Mouse (Mus musculus) forebrain, embryonic 12.5 days (tissue): ENCODE measurements around the gene Rab30. TPM values are rescaled to one million over a fixed set of nuclear protein-coding genes. Genes with fewer than 3 reads are reported as not detected.

ENCODE experiments used
- ATAC-seq: fragments of 200-750 bp; cut with Nextera tagmentation; 2 replicates; pipeline ENCODE4 v1.8.0; 2017; ENCODE audit warnings: moderate TSS enrichment; ENCODE audit not compliant: low FRiP score
- H3K27ac ChIP-seq: fragments of 300-500 bp; sonication (generic); 2 replicates; pipeline ENCODE4 v1.5.1; 2016; ENCODE audit warnings: mild to moderate bottlenecking
- H3K27me3 ChIP-seq: fragments of 300-500 bp; sonication (generic); 2 replicates; pipeline ENCODE4 v1.6.1; 2016; ENCODE audit warnings: mild to moderate bottlenecking
- H3K36me3 ChIP-seq: fragments of 300-500 bp; sonication (generic); replicated peaks from 2 replicates; pipeline ENCODE4 v1.6.1; 2016; ENCODE audit warnings: mild to moderate bottlenecking
- H3K4me1 ChIP-seq: fragments of 300-500 bp; sonication (generic); 2 replicates; pipeline ENCODE4 v1.6.1; 2016
- H3K4me2 ChIP-seq: fragments of 300-500 bp; sonication (generic); 2 replicates; pipeline ENCODE4 v1.6.1; 2016; ENCODE audit warnings: mild to moderate bottlenecking, moderate library complexity
- H3K4me3 ChIP-seq: fragments of 300-500 bp; sonication (generic); replicated peaks from 2 replicates; pipeline ENCODE4 v1.5.1; 2016; ENCODE audit warnings: mild to moderate bottlenecking
- H3K9ac ChIP-seq: fragments of 300-500 bp; sonication (generic); 2 replicates; pipeline ENCODE4 v1.6.1; 2016; ENCODE audit warnings: mild to moderate bottlenecking
- H3K9me3 ChIP-seq: fragments of 300-500 bp; sonication (generic); 2 replicates; pipeline ENCODE4 v1.6.1; 2016
- WGBS: fragments of 180-500 bp; shearing (Covaris S2); methylation state at CpG from one replicate; pipeline ENCODE4 v1.1.7; 2016; 5-methylcytosine and 5-hydroxymethylcytosine counted together
- polyA plus RNA-seq: library from polyadenylated mRNA; unstranded; fragments of >200 nt; fragmentation: Nextera tagmentation; extraction: Ambion mirVana; gene quantifications from 2 replicates; pipeline ENCODE4 v1.2.1, GENCODE M21; 2016

The Rab30 gene
- polyA plus RNA-seq, 1 experiment from 2014 or later: 22.0 TPM

DNA sequence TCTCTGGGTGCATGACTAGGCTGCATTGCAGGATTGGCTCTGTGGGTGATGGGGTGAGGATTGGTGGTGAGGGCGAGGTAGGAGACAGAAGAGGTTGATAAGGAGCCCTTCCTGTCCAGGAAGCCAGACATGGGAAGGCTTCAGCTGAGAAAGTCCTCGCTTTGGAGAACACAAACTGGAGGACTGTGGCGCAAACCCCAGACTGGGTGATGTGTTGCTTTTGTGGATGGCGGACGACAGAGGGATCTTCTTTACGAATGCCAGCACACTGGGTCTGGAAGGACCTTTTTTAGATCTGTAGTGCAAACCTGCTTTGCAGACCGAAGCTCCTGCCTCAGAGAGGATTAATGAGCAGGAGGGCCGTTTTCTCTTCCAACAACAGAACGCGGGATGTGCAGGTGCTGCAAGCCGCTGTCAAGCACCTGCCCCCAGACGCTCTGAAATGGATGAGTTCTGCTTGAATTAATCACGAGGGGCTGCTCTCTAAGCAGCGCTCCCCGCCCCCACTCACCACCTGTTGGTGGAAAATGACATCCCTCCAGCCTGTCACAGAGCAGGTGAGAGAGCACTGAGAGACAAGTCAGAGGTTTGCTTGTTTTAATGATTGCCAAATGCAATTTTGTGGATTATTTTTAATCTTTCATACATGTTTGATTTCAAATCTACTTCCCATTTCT lies 65.2 kb downstream of the Rab30 start:
- WGBS: 34% methylated on average over 15 of the region's 15 CpGs
- 0 out of 2 replicates have a peak, but pooled peaks have one; percentile 23 for ATAC-seq
- no peak overlapping the region for H3K27ac ChIP-seq
- no peaks in the 10 kb centered on the region for H3K27me3 ChIP-seq
- no peak overlapping the region for H3K9ac ChIP-seq
- H3K9me3 ChIP-seq: no peaks in the 10 kb centered on the region
- H3K4me1 ChIP-seq: peaks cover 7% of the 10 kb centered on the region
- no peak overlapping the region for H3K4me2 ChIP-seq
- no peaks in the 10 kb centered on the region for H3K36me3 ChIP-seq
- H3K4me3 ChIP-seq: no peak overlapping the region

DNA sequence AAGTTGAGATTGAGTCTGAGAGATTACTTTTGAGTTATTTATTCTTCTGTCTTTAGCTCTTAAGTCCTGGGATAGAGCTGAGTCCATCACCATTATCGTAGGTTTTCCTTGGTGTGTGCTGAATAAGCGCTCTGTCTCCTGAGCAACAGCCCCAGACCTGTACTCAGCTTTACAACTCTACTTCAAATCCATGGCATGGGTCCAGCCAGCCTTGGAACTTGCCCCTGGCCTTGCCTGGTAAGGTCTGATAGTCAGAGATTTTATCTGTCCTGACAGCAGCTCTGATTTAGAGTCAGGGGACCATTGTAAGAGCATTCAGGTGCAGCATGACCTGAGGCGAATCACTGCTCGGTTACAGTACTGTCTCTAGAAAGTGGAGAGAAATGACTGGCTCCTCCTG lies 66.1 kb downstream of the Rab30 start:
- WGBS: 91% methylated on average over 4 of the region's 4 CpGs
- no peak overlapping the region for H3K4me2 ChIP-seq
- no peaks in the 10 kb centered on the region for H3K27me3 ChIP-seq
- H3K4me3 ChIP-seq: no peak overlapping the region
- H3K9me3 ChIP-seq: no peaks in the 10 kb centered on the region
- no peak for ATAC-seq
- H3K36me3 ChIP-seq: no peaks in the 10 kb centered on the region
- peaks cover 7% of the 10 kb centered on the region for H3K4me1 ChIP-seq
- no peak overlapping the region for H3K27ac ChIP-seq
- no peak overlapping the region for H3K9ac ChIP-seq

DNA sequence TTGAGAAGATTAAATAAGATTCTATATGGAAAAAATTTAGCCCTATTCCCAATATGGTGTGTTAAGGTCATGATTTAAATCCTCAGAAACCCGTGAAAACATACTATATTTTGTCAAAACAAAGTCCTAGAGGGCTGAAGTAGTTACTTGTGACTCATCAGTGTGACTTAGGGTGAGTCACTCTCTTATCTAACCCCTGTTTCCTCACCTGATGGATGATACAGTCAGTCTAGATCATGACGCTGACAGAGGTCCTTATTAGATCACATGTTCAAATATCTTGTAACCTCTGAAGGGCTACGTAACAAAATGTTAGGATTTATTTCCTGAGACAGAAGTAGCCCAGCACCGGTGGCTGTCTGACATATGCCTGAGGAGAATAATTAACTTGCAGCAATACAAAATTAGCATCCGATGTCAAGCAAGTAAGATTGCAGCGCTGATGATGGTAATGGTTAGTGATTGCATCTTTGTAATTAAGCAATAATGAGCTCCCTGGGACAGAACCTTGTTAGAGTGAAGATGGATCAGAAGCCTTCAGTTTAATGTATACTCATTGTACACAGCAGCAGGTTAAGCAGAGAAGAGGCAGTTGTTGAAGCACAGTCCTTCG lies 70.4 kb downstream of the Rab30 start:
- Histone ChIP-seq H3K9ac (no peak overlapping the region), H3K27me3 (no peaks in the 10 kb centered on the region), H3K4me3 (no peak overlapping the region), H3K36me3 (no peaks in the 10 kb centered on the region), H3K4me1 (peaks cover 1% of the 10 kb centered on the region), H3K9me3 (no peaks in the 10 kb centered on the region), H3K27ac (no peak overlapping the region), H3K4me2 (no peak overlapping the region)
- ATAC-seq: no peak
- whole genome bisulfite sequencing: 72% methylated on average over 7 of the region's 7 CpGs

DNA sequence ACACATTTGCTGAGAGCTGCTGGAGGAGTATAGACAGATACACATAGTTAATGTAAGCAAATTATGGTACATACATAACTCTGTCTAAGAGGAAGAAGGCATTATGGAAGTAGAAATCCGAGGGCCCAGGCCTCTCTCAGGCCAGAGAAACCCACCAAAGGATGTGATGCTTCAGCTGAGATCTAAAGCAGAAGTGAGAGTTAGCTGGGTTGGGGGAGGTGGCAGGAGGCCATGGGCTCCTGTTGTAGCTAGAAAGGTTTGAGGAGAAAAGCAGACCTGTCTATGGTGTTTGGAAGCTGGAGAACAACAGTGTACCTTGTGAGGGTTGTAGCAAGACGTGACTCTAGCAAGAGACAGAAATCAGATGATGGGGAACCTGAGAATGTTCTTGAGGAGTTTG lies 75.8 kb downstream of the Rab30 start:
- ATAC-seq: no peak
- Histone ChIP-seq H3K36me3 (no peaks in the 10 kb centered on the region), H3K4me2 (no peak overlapping the region), H3K4me1 (no peaks in the 10 kb centered on the region), H3K9me3 (no peaks in the 10 kb centered on the region), H3K9ac (no peak overlapping the region), H3K27ac (no peak overlapping the region), H3K27me3 (no peaks in the 10 kb centered on the region), H3K4me3 (no peak overlapping the region)
- 74% methylated on average over 2 of the region's 2 CpGs for WGBS

DNA sequence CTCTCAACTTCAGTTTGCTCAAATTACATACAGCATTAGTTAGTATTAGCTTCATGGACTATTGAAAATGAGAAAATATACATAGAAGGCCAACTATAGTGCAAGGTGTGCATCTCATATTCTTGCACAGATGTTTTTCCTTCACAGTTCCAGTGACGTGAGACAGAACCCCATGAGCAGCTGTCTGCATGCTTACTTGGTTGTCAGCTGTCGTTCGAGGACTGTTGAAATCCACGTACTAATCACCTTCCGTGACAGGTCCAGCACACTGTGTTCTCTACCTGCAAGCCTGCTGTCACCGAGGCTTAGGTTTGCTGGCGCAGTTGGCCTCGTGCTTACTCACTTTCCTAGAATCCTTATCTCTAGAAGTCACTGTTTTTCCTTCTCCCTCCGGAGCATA lies 76.5 kb downstream of the Rab30 start:
- Histone ChIP-seq H3K36me3 (no peaks in the 10 kb centered on the region), H3K27me3 (no peaks in the 10 kb centered on the region), H3K4me1 (no peaks in the 10 kb centered on the region), H3K4me3 (no peak overlapping the region), H3K4me2 (no peak overlapping the region), H3K27ac (no peak overlapping the region), H3K9me3 (no peaks in the 10 kb centered on the region), H3K9ac (no peak overlapping the region)
- 94% methylated on average over 9 of the region's 9 CpGs for WGBS
- no peak for ATAC-seq

DNA sequence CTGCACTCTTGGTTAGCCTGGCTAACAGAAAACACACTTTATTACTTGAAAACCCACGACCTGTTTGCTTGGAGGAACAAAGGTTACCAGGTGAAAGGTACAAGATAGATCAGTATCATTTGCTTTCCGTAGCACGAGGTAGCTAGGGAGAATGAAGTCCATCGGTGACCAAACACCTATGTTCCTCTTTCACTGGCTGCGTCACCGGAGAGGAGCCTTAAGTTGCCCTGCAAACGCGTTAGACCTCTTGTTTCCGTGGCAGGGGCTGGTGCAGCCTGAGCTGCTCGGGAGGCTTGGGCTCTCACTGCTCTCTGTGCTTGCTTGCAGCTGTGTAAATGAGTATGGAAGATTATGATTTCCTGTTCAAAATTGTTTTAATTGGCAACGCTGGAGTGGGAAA lies 78.3 kb downstream of the Rab30 start:
- Histone ChIP-seq H3K27me3 (no peaks in the 10 kb centered on the region), H3K27ac (no peak overlapping the region), H3K4me2 (no peak overlapping the region), H3K9me3 (no peaks in the 10 kb centered on the region), H3K36me3 (no peaks in the 10 kb centered on the region), H3K4me3 (no peak overlapping the region), H3K4me1 (no peaks in the 10 kb centered on the region), H3K9ac (no peak overlapping the region)
- WGBS: 91% methylated on average over 11 of the region's 11 CpGs
- no peak for ATAC-seq

DNA sequence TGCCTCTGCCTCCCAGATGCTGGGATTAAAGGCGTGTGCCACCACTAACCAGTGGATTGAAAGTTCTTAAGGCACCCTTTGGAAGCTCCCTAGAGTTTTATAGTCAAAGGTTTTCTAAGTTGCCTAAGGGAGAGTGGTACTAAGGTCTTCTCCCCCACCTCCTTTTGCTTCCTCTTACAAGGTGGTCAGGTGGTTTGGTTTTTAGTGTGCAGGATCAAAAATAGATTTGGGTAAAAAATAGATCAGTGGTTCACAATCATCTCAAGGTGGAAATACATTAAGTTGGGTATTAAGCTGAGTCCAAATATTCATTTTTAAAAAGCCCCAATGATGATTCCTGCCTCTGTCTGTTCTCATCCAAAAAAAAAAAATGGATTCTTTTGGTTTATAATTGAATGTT lies 79.0 kb downstream of the Rab30 start:
- WGBS: 96% methylated on average over 1 of the region's 1 CpGs
- Histone ChIP-seq H3K9ac (no peak overlapping the region), H3K4me3 (no peak overlapping the region), H3K4me1 (no peaks in the 10 kb centered on the region), H3K4me2 (no peak overlapping the region), H3K27me3 (no peaks in the 10 kb centered on the region), H3K27ac (no peak overlapping the region), H3K9me3 (no peaks in the 10 kb centered on the region), H3K36me3 (no peaks in the 10 kb centered on the region)
- no peak for ATAC-seq

DNA sequence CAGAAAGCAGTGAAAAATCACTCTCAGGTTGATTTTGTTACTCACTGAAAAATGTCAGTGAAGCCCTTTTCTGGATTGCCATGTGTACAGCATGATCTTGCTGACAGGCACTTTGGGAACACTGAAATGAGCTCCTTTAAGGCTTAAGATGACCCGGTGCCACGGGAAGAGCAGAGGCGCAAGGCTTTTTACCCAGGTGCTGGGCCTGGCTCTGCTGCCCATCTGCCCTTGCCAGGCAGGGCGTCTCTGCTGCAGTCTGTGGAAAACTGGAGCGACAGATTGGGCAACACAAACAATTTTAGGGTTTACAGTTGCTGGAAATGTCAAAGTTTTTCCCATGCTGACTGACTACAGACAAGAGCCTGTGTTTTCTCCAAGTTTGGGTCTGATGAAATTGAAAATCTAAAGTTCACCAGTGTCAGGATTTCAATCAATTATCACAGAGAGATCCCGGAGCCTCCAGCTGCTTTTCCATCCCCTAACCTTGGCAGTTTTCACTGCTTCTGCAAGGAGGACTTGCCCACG lies 79.6 kb downstream of the Rab30 start:
- Histone ChIP-seq H3K9ac (no peak overlapping the region), H3K9me3 (no peaks in the 10 kb centered on the region), H3K27me3 (no peaks in the 10 kb centered on the region), H3K4me1 (no peaks in the 10 kb centered on the region), H3K4me2 (no peak overlapping the region), H3K4me3 (no peak overlapping the region), H3K36me3 (no peaks in the 10 kb centered on the region), H3K27ac (no peak overlapping the region)
- ATAC-seq: no peak
- 82% methylated on average over 7 of the region's 7 CpGs for WGBS

DNA sequence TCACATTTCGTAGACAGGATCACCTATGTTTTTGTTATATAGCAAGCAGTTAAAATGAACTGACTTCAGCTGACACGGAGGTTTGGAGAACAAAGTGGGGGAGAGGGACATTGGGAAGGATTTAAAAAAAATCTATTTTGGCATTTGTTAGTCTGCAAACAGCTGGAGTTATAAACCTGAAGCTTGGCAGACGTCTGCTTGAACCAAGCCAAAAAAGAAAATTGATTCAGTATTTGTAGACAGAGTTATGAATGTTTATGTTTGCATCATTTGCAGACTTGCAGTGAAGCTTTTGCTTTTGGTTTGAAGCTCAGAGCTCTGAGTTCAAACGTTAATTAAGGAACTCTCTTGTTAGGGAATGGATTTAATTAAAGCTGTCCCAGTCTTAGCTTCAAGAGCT lies 80.5 kb downstream of the Rab30 start:
- Histone ChIP-seq H3K27ac (no peak overlapping the region), H3K4me1 (no peaks in the 10 kb centered on the region), H3K9ac (no peak overlapping the region), H3K9me3 (no peaks in the 10 kb centered on the region), H3K36me3 (no peaks in the 10 kb centered on the region), H3K4me2 (no peak overlapping the region), H3K4me3 (no peak overlapping the region), H3K27me3 (no peaks in the 10 kb centered on the region)
- WGBS: 48% methylated on average over 4 of the region's 4 CpGs
- no peak for ATAC-seq

DNA sequence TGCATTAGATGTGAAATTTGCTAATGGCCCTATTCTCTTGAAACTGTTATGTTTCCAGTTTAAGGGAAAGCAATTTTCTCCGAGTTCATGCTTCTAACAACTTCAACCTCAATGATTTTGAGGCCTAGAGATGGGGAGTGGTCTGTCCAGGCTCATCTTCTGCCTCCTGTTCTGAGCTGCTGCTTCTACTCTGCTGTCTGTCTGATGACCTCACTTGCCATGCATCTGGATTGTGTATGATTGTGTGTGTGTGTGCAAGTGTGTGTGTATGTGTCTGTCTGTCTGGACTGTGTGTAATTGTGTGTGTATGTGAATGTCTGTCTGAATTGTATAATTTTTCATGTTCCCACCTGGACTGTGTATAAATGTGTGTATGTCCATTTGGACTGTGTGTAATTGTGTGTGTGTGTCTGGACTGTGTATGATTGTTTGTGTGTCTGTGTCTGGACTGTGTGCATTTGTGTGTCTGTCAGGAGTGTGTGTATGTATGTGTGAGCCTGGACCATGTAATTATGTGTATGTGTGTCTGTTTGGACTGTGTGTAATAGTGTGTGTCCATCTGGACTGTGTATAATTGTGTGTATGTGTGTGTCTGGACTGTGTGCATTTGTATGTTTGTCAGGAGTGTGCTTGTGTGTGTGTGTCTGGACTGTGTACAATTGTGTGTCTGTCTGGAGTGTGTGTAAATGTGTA lies 81.2 kb downstream of the Rab30 start:
- 47% methylated on average over 1 of the region's 1 CpGs for WGBS
- no peak; the same call in 1 of the 2 replicates for ATAC-seq

DNA sequence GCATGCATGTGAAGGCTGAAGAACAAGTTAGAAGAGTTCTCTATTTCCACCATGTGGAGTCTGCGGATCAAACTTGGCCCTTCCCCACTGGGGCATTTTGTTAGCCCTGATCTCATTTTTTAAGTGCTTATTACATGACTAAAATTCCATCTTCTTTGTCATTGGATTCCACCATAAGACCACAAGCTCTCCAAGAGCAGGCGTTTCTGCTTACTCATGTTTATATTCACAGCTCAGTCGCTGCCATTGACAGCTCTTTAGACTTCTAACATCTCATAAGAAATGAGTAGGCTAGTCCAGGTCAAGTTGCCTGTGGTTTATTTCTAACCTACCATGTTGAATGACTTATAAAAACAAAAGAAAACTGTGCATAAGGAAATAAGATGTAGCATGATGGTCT lies 84.8 kb downstream of the Rab30 start:
- Histone ChIP-seq H3K9ac (no peak overlapping the region), H3K27ac (no peak overlapping the region), H3K4me2 (no peak overlapping the region), H3K27me3 (no peaks in the 10 kb centered on the region), H3K36me3 (no peaks in the 10 kb centered on the region), H3K4me3 (no peak overlapping the region), H3K4me1 (no peaks in the 10 kb centered on the region), H3K9me3 (no peaks in the 10 kb centered on the region)
- no peak for ATAC-seq
- whole genome bisulfite sequencing: 90% methylated on average over 3 of the region's 3 CpGs

More for the DNA sequence above, 81.2 kb downstream of the Rab30 start:
- no peaks in the 10 kb centered on the region for H3K4me1 ChIP-seq
- H3K9me3 ChIP-seq: no peaks in the 10 kb centered on the region
- no peak overlapping the region for H3K4me2 ChIP-seq
- H3K36me3 ChIP-seq: no peaks in the 10 kb centered on the region
- no peak overlapping the region for H3K27ac ChIP-seq
- H3K27me3 ChIP-seq: no peaks in the 10 kb centered on the region
- no peak overlapping the region for H3K4me3 ChIP-seq
- no peak overlapping the region for H3K9ac ChIP-seq

DNA sequence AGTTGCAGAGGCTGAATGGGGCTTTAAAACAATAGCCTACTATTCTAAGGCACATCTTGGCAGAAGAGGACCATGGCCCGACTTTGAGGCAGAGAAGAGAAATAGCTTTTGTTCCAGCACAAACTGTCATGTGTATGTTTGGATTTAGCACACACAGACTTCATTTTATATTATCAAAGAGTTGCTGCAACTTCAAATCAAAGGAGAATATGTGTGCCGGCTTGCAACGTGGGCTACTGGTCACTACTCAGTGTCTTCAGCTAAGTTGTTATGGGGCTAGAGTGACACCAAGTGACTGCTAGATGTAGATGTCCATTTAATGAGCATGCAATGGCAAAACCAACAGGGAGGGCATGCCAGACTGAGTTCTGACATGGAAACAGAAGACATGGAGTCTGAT lies 86.6 kb downstream of the Rab30 start:
- no peaks in the 10 kb centered on the region for H3K9me3 ChIP-seq
- H3K4me3 ChIP-seq: no peak overlapping the region
- H3K4me1 ChIP-seq: no peaks in the 10 kb centered on the region
- no peak overlapping the region for H3K4me2 ChIP-seq
- H3K27me3 ChIP-seq: no peaks in the 10 kb centered on the region
- no peaks in the 10 kb centered on the region; the same call in 1 of the 2 replicates for H3K36me3 ChIP-seq
- no peak overlapping the region for H3K27ac ChIP-seq
- no peak for ATAC-seq
- no peak overlapping the region for H3K9ac ChIP-seq
- 52% methylated on average over 3 of the region's 3 CpGs for WGBS
